Mouse (Mus musculus): ENCODE data around the gene Ncor2.

GRCm38 (mm10) chr5:125176370-125176766 is 2.7 kb downstream of the Ncor2 start:
- TF ChIP-seq POLR2A (IDR thresholded peaks at IDR 0.05; ENCODE audit: extremely low read depth, insufficient read depth, low read length), result no peak
- TF ChIP-seq CTCF (IDR thresholded peaks at IDR 0.05; ENCODE audit: extremely low read depth, insufficient read depth, low read length), result no peak

Data from cortical plate, adult 2 months (tissue).